Mouse (Mus musculus): ENCODE data around the gene Me1. TPM values are rescaled to one million over a fixed set of nuclear protein-coding genes. Genes with fewer than 3 reads are reported as not detected.

Gene Me1
- polyA plus RNA-seq, 1 experiment, result 5.0 TPM

GRCm38 (mm10) chr9:86627745-86628496 lies 67.8 kb downstream of the Me1 start:
- no peaks in the 10 kb centered on the region for H3K36me3 ChIP-seq (ENCODE audit: control insufficient read depth, insufficient read depth, low read length)

GRCm38 (mm10) chr9:86626906-86627305 lies 68.8 kb downstream of the Me1 start:
- WGBS, result 91% methylated on average over 3 of the region's 3 CpGs
- Histone ChIP-seq H3K4me1 (ENCODE audit: control insufficient read depth, insufficient read depth, insufficient read length, low read length) (no peaks in the 10 kb centered on the region), H3K27ac (ENCODE audit: insufficient read depth, low read depth, low read length) (no peak overlapping the region), H3K4me3 (ENCODE audit: low read depth, low read length) (no peak overlapping the region), H3K27me3 (ENCODE audit: control insufficient read depth, insufficient read depth, low read length) (no peaks in the 10 kb centered on the region), H3K36me3 (ENCODE audit: control insufficient read depth, insufficient read depth, low read length) (no peaks in the 10 kb centered on the region)
- TF ChIP-seq CTCF (IDR thresholded peaks at IDR 0.05; ENCODE audit: extremely low read depth, insufficient read length, insufficient replicate concordance, low read depth, low read length) (no peak), POLR2A (IDR thresholded peaks at IDR 0.05; ENCODE audit: low read depth, low read length) (no peak)

More at GRCm38 (mm10) chr9:86627745-86628496, 67.8 kb downstream of the Me1 start:
- TF ChIP-seq POLR2A (IDR thresholded peaks at IDR 0.05; ENCODE audit: low read depth, low read length) (no peak), CTCF (IDR thresholded peaks at IDR 0.05; ENCODE audit: extremely low read depth, insufficient read length, insufficient replicate concordance, low read depth, low read length) (no peak)
- Histone ChIP-seq H3K4me3 (ENCODE audit: low read depth, low read length) (no peak overlapping the region), H3K27me3 (ENCODE audit: control insufficient read depth, insufficient read depth, low read length) (no peaks in the 10 kb centered on the region), H3K27ac (ENCODE audit: insufficient read depth, low read depth, low read length) (no peak overlapping the region), H3K4me1 (ENCODE audit: control insufficient read depth, insufficient read depth, insufficient read length, low read length) (no peaks in the 10 kb centered on the region)
- WGBS, result 94% methylated on average over 10 of the region's 10 CpGs

GRCm38 (mm10) chr9:86624781-86625180 lies 71.0 kb downstream of the Me1 start:
- no peaks in the 10 kb centered on the region for H3K4me1 ChIP-seq (ENCODE audit: control insufficient read depth, insufficient read depth, insufficient read length, low read length)

GRCm38 (mm10) chr9:86624039-86624438 lies 71.7 kb downstream of the Me1 start:
- TF ChIP-seq CTCF (IDR thresholded peaks at IDR 0.05; ENCODE audit: extremely low read depth, insufficient read length, insufficient replicate concordance, low read depth, low read length), result no peak
- TF ChIP-seq POLR2A (IDR thresholded peaks at IDR 0.05; ENCODE audit: low read depth, low read length), result no peak
- 75% methylated on average over 12 of the region's 12 CpGs for WGBS
- Histone ChIP-seq H3K27me3 (ENCODE audit: control insufficient read depth, insufficient read depth, low read length) (no peaks in the 10 kb centered on the region), H3K36me3 (ENCODE audit: control insufficient read depth, insufficient read depth, low read length) (no peaks in the 10 kb centered on the region), H3K4me1 (ENCODE audit: control insufficient read depth, insufficient read depth, insufficient read length, low read length) (0 out of 2 replicates have a peak, but pooled peaks cover 2% of the 10 kb centered on the region), H3K27ac (ENCODE audit: insufficient read depth, low read depth, low read length) (no peak overlapping the region), H3K4me3 (ENCODE audit: low read depth, low read length) (no peak overlapping the region)

More at GRCm38 (mm10) chr9:86624781-86625180, 71.0 kb downstream of the Me1 start:
- Histone ChIP-seq H3K27me3 (ENCODE audit: control insufficient read depth, insufficient read depth, low read length) (no peaks in the 10 kb centered on the region), H3K27ac (ENCODE audit: insufficient read depth, low read depth, low read length) (no peak overlapping the region), H3K4me3 (ENCODE audit: low read depth, low read length) (no peak overlapping the region), H3K36me3 (ENCODE audit: control insufficient read depth, insufficient read depth, low read length) (no peaks in the 10 kb centered on the region)
- TF ChIP-seq POLR2A (IDR thresholded peaks at IDR 0.05; ENCODE audit: low read depth, low read length) (no peak), CTCF (IDR thresholded peaks at IDR 0.05; ENCODE audit: extremely low read depth, insufficient read length, insufficient replicate concordance, low read depth, low read length) (no peak)
- WGBS, result 89% methylated on average over 6 of the region's 6 CpGs

- 89% methylated on average over 2 of the region's 2 CpGs for WGBS
- Histone ChIP-seq H3K27me3 (ENCODE audit: control insufficient read depth, insufficient read depth, low read length) (no peaks in the 10 kb centered on the region), H3K36me3 (ENCODE audit: control insufficient read depth, insufficient read depth, low read length) (no peaks in the 10 kb centered on the region), H3K4me1 (ENCODE audit: control insufficient read depth, insufficient read depth, insufficient read length, low read length) (peaks cover 4% of the 10 kb centered on the region; the same call in 1 of the 2 replicates), H3K27ac (ENCODE audit: insufficient read depth, low read depth, low read length) (no peak overlapping the region), H3K4me3 (ENCODE audit: low read depth, low read length) (no peak overlapping the region)
- no peak for TF ChIP-seq POLR2A (IDR thresholded peaks at IDR 0.05; ENCODE audit: low read depth, low read length)
- TF ChIP-seq CTCF (IDR thresholded peaks at IDR 0.05; ENCODE audit: extremely low read depth, insufficient read length, insufficient replicate concordance, low read depth, low read length), result no peak
These were observed 73.7 kb downstream of the Me1 start for GRCm38 (mm10) chr9:86622062-86622461.

GRCm38 (mm10) chr9:86619341-86620139 lies 76.2 kb downstream of the Me1 start:
- Histone ChIP-seq H3K4me1 (ENCODE audit: control insufficient read depth, insufficient read depth, insufficient read length, low read length) (peaks cover 11% of the 10 kb centered on the region; the same call in 1 of the 2 replicates), H3K4me3 (ENCODE audit: low read depth, low read length) (no peak overlapping the region), H3K36me3 (ENCODE audit: control insufficient read depth, insufficient read depth, low read length) (no peaks in the 10 kb centered on the region), H3K27me3 (ENCODE audit: control insufficient read depth, insufficient read depth, low read length) (no peaks in the 10 kb centered on the region), H3K27ac (ENCODE audit: insufficient read depth, low read depth, low read length) (no peak overlapping the region)
- WGBS, result 49% methylated on average over 10 of the region's 10 CpGs
- TF ChIP-seq POLR2A (IDR thresholded peaks at IDR 0.05; ENCODE audit: low read depth, low read length) (no peak), CTCF (IDR thresholded peaks at IDR 0.05; ENCODE audit: extremely low read depth, insufficient read length, insufficient replicate concordance, low read depth, low read length) (no peak)

Data from small intestine, adult 2 months (tissue).